Mouse (Mus musculus) lung, embryonic 14.5 days (tissue): ENCODE measurements around the gene Ptx3. TPM values are rescaled to one million over a fixed set of nuclear protein-coding genes. Genes with fewer than 3 reads are reported as not detected.
"Not testable (repeated sequence)": the region's sequence is repeated elsewhere in the genome, so short reads cannot be mapped to it uniquely, and the experiment has no call there.

Source experiments
- ATAC-seq: fragments of 200-750 bp; cut with Nextera tagmentation; 2 replicates; pipeline ENCODE4 v1.8.0; 2017; ENCODE audit warnings: mild to moderate bottlenecking, moderate TSS enrichment, moderate library complexity; ENCODE audit not compliant: insufficient read depth
- DNase-seq: peaks from one replicate; pipeline ENCODE4 v3.0.0-alpha.2; 2015
- H3K27ac ChIP-seq: fragments of 300-500 bp; sonication (generic); 2 replicates; pipeline ENCODE4 v1.5.1; 2014; ENCODE audit warnings: low read depth, mild to moderate bottlenecking, moderate library complexity
- H3K27me3 ChIP-seq: fragments of 300-500 bp; sonication (generic); 2 replicates; pipeline ENCODE4 v1.6.1; 2014; ENCODE audit warnings: low read length, control low read depth; ENCODE audit not compliant: insufficient read depth
- H3K36me3 ChIP-seq: fragments of 300-500 bp; sonication (generic); 2 replicates; pipeline ENCODE4 v1.6.1; 2014; ENCODE audit warnings: control low read depth; ENCODE audit not compliant: insufficient read depth
- H3K4me1 ChIP-seq: fragments of 300-500 bp; sonication (generic); 2 replicates; pipeline ENCODE4 v1.6.1; 2014; ENCODE audit warnings: antibody characterized with exemption, control low read depth; ENCODE audit not compliant: insufficient read depth
- H3K4me2 ChIP-seq: fragments of 300-500 bp; sonication (generic); 2 replicates; pipeline ENCODE4 v1.6.1; 2014; ENCODE audit warnings: mild to moderate bottlenecking
- H3K4me3 ChIP-seq: fragments of 300-500 bp; sonication (generic); 2 replicates; pipeline ENCODE4 v1.5.1; 2014; ENCODE audit warnings: low read depth, low read length
- H3K9ac ChIP-seq: fragments of 300-500 bp; sonication (generic); 2 replicates; pipeline ENCODE4 v1.6.1; 2014
- H3K9me3 ChIP-seq: fragments of 300-500 bp; sonication (generic); 2 replicates; pipeline ENCODE4 v1.6.1; 2016; ENCODE audit warnings: low read depth, low read length, control low read depth
- CTCF ChIP-seq: IDR thresholded peaks from 2 replicates; pipeline ENCODE4 v1.5.1; 2016; ENCODE audit warnings: antibody characterized with exemption, low read depth
- WGBS: fragments of 180-500 bp; shearing (Covaris S2); extraction: QIAGEN DNeasy Blood & Tissue Kit; methylation state at CpG from one replicate; pipeline ENCODE4 v1.1.7; 2014; 5-methylcytosine and 5-hydroxymethylcytosine counted together
- polyA plus RNA-seq: library from polyadenylated mRNA; unstranded; fragments of >200 nt; fragmentation: Nextera tagmentation; extraction: Ambion mirVana; gene quantifications from 2 replicates; pipeline ENCODE4 v1.2.1, GENCODE M21; 2014

Gene Ptx3
- polyA plus RNA-seq, 1 experiment from 2014 or later: 1.8 TPM

GRCm38 (mm10) chr3:66220554-66221242 is 988 bp downstream of the Ptx3 start:
- Histone ChIP-seq H3K9ac (peak overlapping the region; percentile 58), H3K4me1 (no peaks in the 10 kb centered on the region), H3K4me3 (peak overlapping the region; percentile 54), H3K4me2 (peak overlapping the region; percentile 96), H3K27me3 (no peaks in the 10 kb centered on the region; the same call in none of the 2 replicates), H3K27ac (no peak overlapping the region), H3K9me3 (no peaks in the 10 kb centered on the region), H3K36me3 (no peaks in the 10 kb centered on the region)
- ATAC-seq (peak; percentile 90), DNase-seq (peak; percentile 75)
- under 1% methylated on average over 54 of the region's 54 CpGs for WGBS
- TF ChIP-seq CTCF: peak; percentile 19; the same call in 1 of the 2 replicates

DNA sequence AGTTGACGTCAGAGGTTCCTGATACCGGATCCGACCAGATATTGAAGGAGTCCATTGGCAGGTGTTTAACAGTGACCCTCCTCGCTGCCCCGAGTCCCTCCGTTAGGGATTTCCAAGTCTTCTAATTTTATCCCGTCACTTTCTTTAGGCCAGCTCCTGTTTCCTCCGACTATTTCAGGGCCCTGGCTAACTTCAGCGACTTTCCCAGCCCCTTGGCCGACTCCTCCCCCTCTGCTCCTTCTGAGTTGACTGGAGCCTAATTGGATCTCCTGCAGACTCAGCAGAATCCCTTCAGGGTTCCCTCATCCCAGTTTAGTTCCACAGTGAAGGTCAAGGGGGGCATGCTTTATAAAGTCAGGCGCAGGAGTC is 1.5 kb downstream of the Ptx3 start:
- under 1% methylated on average over 11 of the region's 11 CpGs for WGBS

GRCm38 (mm10) chr3:66224931-66225537 is 5.3 kb downstream of the Ptx3 start:
- no peak for TF ChIP-seq CTCF
- Histone ChIP-seq H3K4me2 (0 out of 2 replicates have a peak overlapping the region, but pooled peaks have one; percentile 23), H3K9me3 (no peaks in the 10 kb centered on the region), H3K4me1 (no peaks in the 10 kb centered on the region), H3K27ac (0 out of 2 replicates have a peak overlapping the region, but pooled peaks have one; percentile 18), H3K36me3 (no peaks in the 10 kb centered on the region), H3K4me3 (no peak overlapping the region), H3K27me3 (no peaks in the 10 kb centered on the region; the same call in 1 of the 2 replicates), H3K9ac (no peak overlapping the region)
- peak; percentile 47 for DNase-seq
- 48% methylated on average over 15 of the region's 15 CpGs for WGBS
- ATAC-seq: no peak

More for the DNA sequence above, 1.5 kb downstream of the Ptx3 start:
- Histone ChIP-seq H3K4me3 (peak overlapping the region; percentile 54), H3K27me3 (no peaks in the 10 kb centered on the region; the same call in none of the 2 replicates), H3K27ac (no peak overlapping the region), H3K4me1 (no peaks in the 10 kb centered on the region), H3K9me3 (no peaks in the 10 kb centered on the region), H3K36me3 (no peaks in the 10 kb centered on the region), H3K9ac (peak overlapping the region; percentile 58), H3K4me2 (peak overlapping the region; percentile 96)
- DNase-seq: peak; percentile 55
- TF ChIP-seq CTCF: no peak
- peak; percentile 55; the same call in 1 of the 2 replicates for ATAC-seq

DNA sequence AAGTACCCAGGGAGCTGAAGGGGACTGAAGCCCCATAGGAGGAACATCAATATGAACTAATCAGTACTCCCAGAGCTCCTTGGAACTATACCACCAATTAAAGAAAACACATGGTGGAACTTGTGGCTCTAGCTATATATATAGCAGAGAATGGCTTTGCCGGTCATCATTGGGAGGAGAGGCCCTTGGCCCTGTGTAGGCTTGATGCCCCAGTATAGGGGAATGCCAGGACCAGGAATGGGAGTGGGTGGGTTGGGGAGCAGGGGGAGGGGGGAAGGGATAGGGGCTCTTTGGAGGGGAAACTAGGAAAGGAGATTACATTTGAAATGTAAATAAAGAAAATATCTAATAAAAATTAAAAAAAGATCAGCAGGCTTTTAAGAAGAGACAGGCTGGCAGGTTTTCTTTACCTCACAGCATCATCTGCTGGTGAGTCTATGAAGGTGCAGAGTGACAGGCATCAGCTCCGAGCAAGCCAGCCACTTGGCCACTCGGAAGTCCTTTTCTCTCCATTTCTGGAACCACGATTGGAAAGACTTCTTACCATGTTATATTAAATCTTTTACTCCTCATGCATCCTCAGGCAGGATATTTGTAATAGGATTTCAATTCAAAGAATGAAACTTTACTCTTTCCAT is 16.6 kb downstream of the Ptx3 start:
- not testable (repeated sequence) for H3K9ac ChIP-seq, H3K27me3 ChIP-seq, H3K4me2 ChIP-seq, H3K36me3 ChIP-seq, H3K4me1 ChIP-seq, ATAC-seq, H3K4me3 ChIP-seq, H3K9me3 ChIP-seq, H3K27ac ChIP-seq
- WGBS: 27% methylated on average over 4 of the region's 4 CpGs
- TF ChIP-seq CTCF: peak; percentile 83
- DNase-seq: peak; percentile 64

DNA sequence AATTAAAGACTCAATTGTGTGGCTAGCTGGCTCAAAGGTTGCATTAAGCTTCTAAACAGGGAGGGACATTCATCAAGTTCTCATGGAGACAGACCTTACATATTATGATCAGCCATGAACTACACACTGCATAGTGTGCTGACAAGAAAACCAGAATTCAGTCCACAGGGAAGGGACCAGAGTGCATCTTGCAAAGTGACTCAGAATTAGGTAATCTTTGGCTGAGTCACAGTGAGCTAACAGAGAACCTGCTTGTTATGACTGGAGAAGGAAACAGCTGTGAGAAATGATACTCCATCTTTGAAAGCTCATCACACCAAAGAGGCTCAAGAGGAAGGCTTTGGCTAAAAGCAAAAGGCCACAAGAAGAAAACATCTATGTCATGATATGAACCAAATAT is 20.8 kb downstream of the Ptx3 start:
- TF ChIP-seq CTCF: no peak
- Histone ChIP-seq H3K4me2 (no peak overlapping the region), H3K36me3 (no peaks in the 10 kb centered on the region), H3K4me1 (no peaks in the 10 kb centered on the region), H3K9ac (no peak overlapping the region), H3K4me3 (no peak overlapping the region), H3K27me3 (no peaks in the 10 kb centered on the region), H3K27ac (no peak overlapping the region), H3K9me3 (no peaks in the 10 kb centered on the region)
- ATAC-seq (no peak), DNase-seq (no peak)

DNA sequence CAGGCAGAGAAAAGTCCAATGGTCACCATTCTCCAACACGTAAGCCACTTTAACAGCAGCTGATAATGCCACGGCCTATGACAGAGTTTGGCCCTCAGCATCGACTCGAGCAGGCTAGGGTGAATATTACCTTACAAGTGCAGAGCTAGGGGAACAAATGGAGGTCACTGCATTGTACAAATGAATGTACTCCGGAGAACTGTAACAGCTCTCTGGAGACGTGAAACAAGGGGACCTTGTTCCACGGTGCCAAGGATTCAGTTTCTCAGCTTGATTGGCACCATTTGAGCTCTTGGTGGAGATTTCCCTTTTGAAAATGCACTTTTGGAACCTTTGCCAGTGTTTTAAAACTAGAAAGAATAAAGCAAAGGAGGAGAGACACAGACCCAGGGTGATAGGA is 32.1 kb downstream of the Ptx3 start:
- H3K4me3 ChIP-seq: no peak overlapping the region
- 67% methylated on average over 7 of the region's 7 CpGs for WGBS
- no peaks in the 10 kb centered on the region for H3K4me1 ChIP-seq
- H3K9me3 ChIP-seq: no peaks in the 10 kb centered on the region
- DNase-seq (no peak), ATAC-seq (no peak)
- H3K27me3 ChIP-seq: no peaks in the 10 kb centered on the region
- no peak overlapping the region for H3K27ac ChIP-seq
- no peak overlapping the region for H3K4me2 ChIP-seq
- no peaks in the 10 kb centered on the region for H3K36me3 ChIP-seq
- TF ChIP-seq CTCF: no peak
- no peak overlapping the region for H3K9ac ChIP-seq

DNA sequence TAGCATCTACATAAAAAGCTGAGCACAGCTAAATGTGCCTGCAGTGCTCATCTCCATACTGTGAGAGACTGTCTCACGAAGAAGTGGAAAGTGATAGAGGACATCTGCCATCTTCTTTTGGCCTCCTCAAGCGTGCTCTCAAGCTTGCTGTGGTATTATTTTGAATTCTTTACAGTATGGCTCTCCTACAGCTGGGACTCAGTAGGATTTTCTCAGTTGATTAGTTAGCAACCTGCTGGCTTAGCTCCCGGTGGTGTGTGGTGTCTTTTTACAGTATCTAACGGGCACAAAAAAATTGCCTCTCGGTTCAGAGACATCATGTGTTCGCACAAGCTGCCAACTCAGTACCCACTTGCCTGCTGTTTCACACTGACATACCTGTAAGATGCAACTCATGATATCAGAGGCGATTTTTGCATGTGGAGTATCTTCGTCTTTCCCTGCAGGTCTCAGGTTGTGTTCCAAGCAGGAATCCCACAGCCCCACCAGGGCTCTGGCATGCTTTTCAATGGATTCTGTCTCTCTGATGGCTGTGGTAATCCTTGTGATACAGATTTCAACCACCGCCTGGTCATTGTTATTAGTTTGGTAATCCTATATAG is 34.9 kb downstream of the Ptx3 start:
- H3K27ac ChIP-seq: no peak overlapping the region
- no peak overlapping the region for H3K9ac ChIP-seq
- 68% methylated on average over 9 of the region's 9 CpGs for WGBS
- ATAC-seq (no peak), DNase-seq (peak; percentile 24)
- no peak overlapping the region for H3K4me2 ChIP-seq
- no peaks in the 10 kb centered on the region for H3K4me1 ChIP-seq
- no peaks in the 10 kb centered on the region for H3K27me3 ChIP-seq
- H3K4me3 ChIP-seq: no peak overlapping the region
- no peaks in the 10 kb centered on the region for H3K9me3 ChIP-seq
- TF ChIP-seq CTCF: no peak
- H3K36me3 ChIP-seq: no peaks in the 10 kb centered on the region
